Mouse (Mus musculus) midbrain, embryonic 14.5 days (tissue): ENCODE measurements at regions not wholly inside any gene's neighbourhood (a gene's known extent, or its start where the extent isn't known, plus 50 kb on each side); places are given as distances from the start of the nearest gene placed in this dataset.

Source experiments
- ATAC-seq: fragments of 200-750 bp; cut with Nextera tagmentation; 2 replicates; pipeline ENCODE4 v1.8.0; 2017; ENCODE audit warnings: moderate number of reproducible peaks, moderate library complexity; ENCODE audit not compliant: low FRiP score, low TSS enrichment
- DNase-seq: peaks from one replicate; pipeline ENCODE4 v3.0.0-alpha.2; 2015
- H3K27ac ChIP-seq: fragments of 300-500 bp; sonication (generic); replicated peaks from 2 replicates; pipeline ENCODE4 v1.5.1; 2014; ENCODE audit warnings: mild to moderate bottlenecking, low read depth, low read length, moderate library complexity
- H3K27me3 ChIP-seq: fragments of 300-500 bp; sonication (generic); 2 replicates; pipeline ENCODE4 v1.6.1; 2014; ENCODE audit warnings: low read length, control low read depth, mixed read lengths; ENCODE audit not compliant: control insufficient read depth, insufficient read depth
- H3K36me3 ChIP-seq: fragments of 300-500 bp; sonication (generic); 2 replicates; pipeline ENCODE4 v1.6.1; 2014; ENCODE audit warnings: low read length, control low read depth; ENCODE audit not compliant: control insufficient read depth, insufficient read depth
- H3K4me1 ChIP-seq: fragments of 300-500 bp; sonication (generic); 2 replicates; pipeline ENCODE4 v1.6.1; 2014; ENCODE audit warnings: mild to moderate bottlenecking, antibody characterized with exemption, low read length, control low read depth; ENCODE audit not compliant: control insufficient read depth, insufficient read depth
- H3K4me2 ChIP-seq: fragments of 300-500 bp; sonication (generic); 2 replicates; pipeline ENCODE4 v1.6.1; 2014; ENCODE audit warnings: mild to moderate bottlenecking, low read length, moderate library complexity
- H3K4me3 ChIP-seq: fragments of 300-500 bp; sonication (generic); replicated peaks from 2 replicates; pipeline ENCODE4 v1.5.1; 2014; ENCODE audit warnings: low read depth, low read length
- H3K9ac ChIP-seq: fragments of 300-500 bp; sonication (generic); replicated peaks from 2 replicates; pipeline ENCODE4 v1.6.1; 2014; ENCODE audit warnings: mild to moderate bottlenecking, low read length, moderate library complexity
- H3K9me3 ChIP-seq: fragments of 300-500 bp; sonication (generic); 2 replicates; pipeline ENCODE4 v1.6.1; 2016; ENCODE audit warnings: low read length, control low read depth, mixed read lengths; ENCODE audit not compliant: control insufficient read depth
- WGBS: fragments of 180-500 bp; shearing (Covaris S2); extraction: QIAGEN DNeasy Blood & Tissue Kit; methylation state at CpG from one replicate; pipeline ENCODE4 v1.1.7; 2014; 5-methylcytosine and 5-hydroxymethylcytosine counted together

- 66% methylated on average over 4 of the region's 4 CpGs for WGBS
Measured at GRCm38 (mm10) chr2:27603333-27603732, 72.9 kb upstream of the Rxra start.

GRCm38 (mm10) chr2:27604588-27604987 lies 71.7 kb upstream of the Rxra start:
- no peak overlapping the region for H3K27ac ChIP-seq
- no peaks in the 10 kb centered on the region for H3K27me3 ChIP-seq
- H3K4me2 ChIP-seq = no peak overlapping the region
- H3K4me1 ChIP-seq = no peaks in the 10 kb centered on the region
- no peaks in the 10 kb centered on the region for H3K9me3 ChIP-seq
- no peak overlapping the region for H3K4me3 ChIP-seq
- ATAC-seq (no peak), DNase-seq (no peak)
- WGBS = 60% methylated on average over 3 of the region's 3 CpGs
- H3K36me3 ChIP-seq = no peaks in the 10 kb centered on the region
- H3K9ac ChIP-seq = no peak overlapping the region

More at GRCm38 (mm10) chr2:27603333-27603732, 72.9 kb upstream of the Rxra start:
- no peak overlapping the region for H3K9ac ChIP-seq
- no peak overlapping the region for H3K27ac ChIP-seq
- no peak overlapping the region for H3K4me2 ChIP-seq
- no peak overlapping the region for H3K4me3 ChIP-seq
- DNase-seq (peak; percentile 50), ATAC-seq (no peak)
- no peaks in the 10 kb centered on the region for H3K4me1 ChIP-seq
- H3K9me3 ChIP-seq = no peaks in the 10 kb centered on the region
- H3K36me3 ChIP-seq = no peaks in the 10 kb centered on the region
- H3K27me3 ChIP-seq = no peaks in the 10 kb centered on the region

GRCm38 (mm10) chr2:27606816-27607215 lies 69.4 kb upstream of the Rxra start:
- H3K9ac ChIP-seq = no peak overlapping the region
- no peak overlapping the region for H3K27ac ChIP-seq
- ATAC-seq = no peak
- DNase-seq = no peak
- H3K4me3 ChIP-seq = no peak overlapping the region
- WGBS = 81% methylated on average over 9 of the region's 9 CpGs
- no peaks in the 10 kb centered on the region for H3K36me3 ChIP-seq
- no peaks in the 10 kb centered on the region for H3K27me3 ChIP-seq
- no peak overlapping the region for H3K4me2 ChIP-seq
- H3K4me1 ChIP-seq = no peaks in the 10 kb centered on the region
- no peaks in the 10 kb centered on the region for H3K9me3 ChIP-seq

DNA sequence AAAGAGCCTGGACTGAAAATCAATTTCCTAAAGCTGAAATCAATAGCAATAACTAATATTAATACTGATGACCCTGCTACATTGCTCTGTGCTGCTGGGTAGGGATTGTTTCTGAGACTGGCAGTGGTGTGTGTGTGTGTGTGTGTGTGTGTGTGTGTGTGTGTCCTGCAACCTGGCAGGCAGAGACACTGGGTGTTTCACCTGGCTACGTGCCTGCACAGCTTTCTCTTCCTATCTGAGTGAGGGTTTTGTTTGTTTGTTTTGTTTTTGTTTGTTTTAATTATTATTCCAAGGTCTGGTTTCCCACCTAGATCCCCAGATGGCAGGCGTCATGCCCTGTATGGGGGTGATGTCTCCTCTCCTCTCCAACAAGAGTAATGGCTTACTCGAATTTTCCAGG lies 54.5 kb upstream of the Rxra start:
- Histone ChIP-seq H3K4me2 (no peak overlapping the region), H3K9me3 (no peaks in the 10 kb centered on the region), H3K36me3 (no peaks in the 10 kb centered on the region), H3K27ac (no peak overlapping the region), H3K4me1 (no peaks in the 10 kb centered on the region), H3K27me3 (no peaks in the 10 kb centered on the region), H3K4me3 (no peak overlapping the region), H3K9ac (no peak overlapping the region)
- WGBS = 79% methylated on average over 3 of the region's 3 CpGs
- DNase-seq (no peak), ATAC-seq (no peak)

DNA sequence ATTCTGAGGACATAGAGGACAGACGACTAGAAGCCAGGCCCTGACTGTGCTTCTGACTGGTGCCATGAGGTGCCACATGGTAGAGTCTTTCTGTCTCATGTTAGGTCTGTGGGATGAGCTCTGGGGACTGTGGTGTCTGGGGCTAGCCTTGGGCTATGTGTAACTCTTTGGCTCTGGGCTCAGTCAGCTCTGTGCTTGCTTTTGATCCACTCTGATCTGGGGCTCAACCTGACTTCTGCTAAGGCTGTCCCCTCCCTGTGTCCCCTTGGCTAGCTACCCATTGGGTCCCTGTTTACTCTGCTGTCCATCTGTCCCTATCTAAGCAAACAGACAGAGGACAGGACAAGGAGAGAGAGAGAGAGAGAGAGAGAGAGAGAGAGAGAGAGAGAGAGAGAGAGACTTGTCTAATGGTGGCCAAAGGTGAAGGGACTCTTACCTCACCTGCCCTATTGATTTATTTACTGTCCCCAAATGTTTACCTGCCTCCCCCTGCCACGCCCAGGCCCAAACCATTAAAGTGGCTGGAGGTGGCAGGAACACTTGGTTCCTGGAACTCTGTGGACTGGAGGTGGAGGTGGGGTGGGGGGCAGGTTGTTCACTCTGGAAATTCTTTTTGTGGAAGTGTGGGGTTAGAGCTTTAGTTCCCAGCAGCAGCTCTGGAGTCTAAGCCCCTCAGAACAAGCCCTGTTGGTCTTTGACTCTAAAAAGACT lies 51.4 kb upstream of the Rxra start:
- Histone ChIP-seq H3K4me1 (no peaks in the 10 kb centered on the region), H3K4me2 (no peak overlapping the region), H3K9me3 (no peaks in the 10 kb centered on the region), H3K4me3 (no peak overlapping the region), H3K27ac (no peak overlapping the region), H3K27me3 (no peaks in the 10 kb centered on the region), H3K9ac (no peak overlapping the region), H3K36me3 (no peaks in the 10 kb centered on the region)
- DNase-seq = no peak
- ATAC-seq = no peak
- 77% methylated on average over 2 of the region's 2 CpGs for WGBS
